Mouse (Mus musculus) erythroblast, embryonic 14.5 days (primary cell): ENCODE measurements around the gene Mfsd12. TPM values are rescaled to one million over a fixed set of nuclear protein-coding genes. Genes with fewer than 3 reads are reported as not detected.
A peak's percentile ranks its signal among the peaks of the same experiment; 100 is the strongest.

ENCODE experiments used
- H3K27me3 ChIP-seq: 2 replicates; pipeline ENCODE4 v1.6.1; 2012; ENCODE audit warnings: inconsistent platforms; ENCODE audit not compliant: control insufficient read depth
- H3K36me3 ChIP-seq: 2 replicates; pipeline ENCODE4 v1.6.1; 2012; ENCODE audit warnings: mild to moderate bottlenecking, inconsistent platforms; ENCODE audit not compliant: control insufficient read depth
- H3K4me1 ChIP-seq: 2 replicates; pipeline ENCODE4 v1.6.1; 2012; ENCODE audit warnings: inconsistent platforms; ENCODE audit not compliant: control insufficient read depth
- H3K4me3 ChIP-seq: replicated peaks from 2 replicates; pipeline ENCODE3; 2012; ENCODE audit warnings: moderate library complexity, mild to moderate bottlenecking, inconsistent platforms
- H3K9me3 ChIP-seq: 2 replicates; pipeline ENCODE4 v1.6.1; 2012; ENCODE audit warnings: low read length, inconsistent platforms, mixed read lengths; ENCODE audit not compliant: control insufficient read depth
- GATA1 ChIP-seq: IDR thresholded peaks from 2 replicates; pipeline ENCODE4 v1.6.1; 2012; ENCODE audit warnings: low read length, inconsistent platforms, mixed read lengths
- TAL1 ChIP-seq: IDR thresholded peaks from 3 replicates; pipeline ENCODE4 v1.6.1; 2012; ENCODE audit warnings: low read length, inconsistent platforms, mixed read lengths
- polyA plus RNA-seq: library from polyadenylated mRNA; stranded (reverse); fragments of >175 nt; gene quantifications from 2 replicates; pipeline ENCODE4 v1.2.3, GENCODE M21; 2012

The Mfsd12 gene
- polyA plus RNA-seq, 1 experiment: 6.7 TPM

- TF ChIP-seq GATA1 (no peak), TAL1 (no peak)
- H3K4me3 ChIP-seq: peak overlapping the region; percentile 86
- peaks cover 76% of the 10 kb centered on the region for H3K4me1 ChIP-seq
- H3K27me3 ChIP-seq: no peaks in the 10 kb centered on the region
- no peaks in the 10 kb centered on the region for H3K9me3 ChIP-seq
- peaks cover 68% of the 10 kb centered on the region for H3K36me3 ChIP-seq
These were observed 38.0 kb upstream of the Mfsd12 start for GRCm38 (mm10) chr10:81319330-81319699.

DNA sequence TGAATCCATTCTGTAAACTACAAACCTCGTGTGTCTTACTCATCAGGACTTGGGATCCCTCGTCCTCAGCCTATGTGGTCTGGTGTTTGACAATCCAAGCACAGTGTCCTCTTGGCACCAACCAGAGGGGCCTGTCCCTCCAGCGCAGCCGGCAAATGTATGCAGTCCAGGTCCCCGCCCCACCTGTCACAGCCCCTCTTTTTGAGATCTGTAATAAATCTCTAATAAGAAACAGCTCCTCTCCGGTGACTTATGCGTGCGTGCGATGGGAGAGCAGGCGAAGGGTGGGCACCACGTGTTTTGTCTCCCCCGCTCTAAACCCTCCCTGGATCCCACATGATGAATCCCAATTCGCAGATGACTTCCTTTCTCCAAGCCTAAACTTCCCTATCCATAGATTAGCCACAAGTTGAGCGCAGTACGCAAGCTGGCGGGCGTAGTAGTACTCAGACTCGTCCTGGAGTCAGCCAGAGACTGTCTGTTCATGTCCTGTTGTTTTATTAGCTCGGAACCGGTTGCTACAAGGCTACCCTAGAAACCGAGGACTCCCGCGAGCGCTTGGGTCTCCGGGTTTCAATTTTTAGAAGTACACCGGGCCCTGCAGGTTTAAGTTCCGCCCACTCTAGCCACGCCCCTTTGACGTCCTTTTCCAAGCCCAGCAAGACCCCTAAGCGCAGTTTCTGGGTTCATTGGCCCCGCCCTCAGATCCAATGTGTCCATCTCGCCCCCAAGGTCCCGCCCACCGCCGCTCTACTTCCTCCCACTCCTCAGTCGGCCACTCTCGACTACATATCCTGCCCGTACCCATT, 37.3 kb upstream of the Mfsd12 start:
- TF ChIP-seq GATA1: no peak
- H3K4me3 ChIP-seq: peak overlapping the region; percentile 86
- H3K36me3 ChIP-seq: peaks cover 68% of the 10 kb centered on the region
- H3K4me1 ChIP-seq: peaks cover 74% of the 10 kb centered on the region
- H3K9me3 ChIP-seq: no peaks in the 10 kb centered on the region
- H3K27me3 ChIP-seq: no peaks in the 10 kb centered on the region

GRCm38 (mm10) chr10:81320550-81321347, 36.5 kb upstream of the Mfsd12 start, which contains the start of gene Cactin:
Gene Cactin, plus strand, starts transcription at chr10:81321103.
- Histone ChIP-seq H3K36me3 (peaks cover 68% of the 10 kb centered on the region), H3K4me3 (peak within 1 kb of the TSS; percentile 86), H3K9me3 (no peaks in the 10 kb centered on the region), H3K27me3 (no peaks in the 10 kb centered on the region), H3K4me1 (peaks cover 74% of the 10 kb centered on the region)
- peak; percentile 43 for TF ChIP-seq GATA1
- TF ChIP-seq TAL1: no peak

DNA sequence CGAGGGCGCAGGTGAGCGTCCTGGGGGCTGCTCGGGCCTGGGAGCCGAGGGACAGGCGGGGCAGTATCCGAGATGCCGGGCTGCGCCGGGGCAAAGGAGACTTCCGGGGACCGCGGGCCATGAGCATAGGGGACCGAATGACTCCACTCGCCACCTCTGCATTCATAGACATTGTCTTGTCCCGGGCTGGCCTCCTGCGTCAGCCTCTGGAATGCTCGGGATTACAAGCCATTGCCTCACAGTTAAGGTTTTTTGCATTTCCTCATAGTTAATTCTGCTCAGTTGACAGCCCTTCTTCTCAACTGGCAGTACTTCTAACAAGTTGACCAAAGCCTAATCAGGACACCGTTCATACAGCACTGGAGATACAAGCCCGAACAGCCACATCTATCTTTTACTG, 35.9 kb upstream of the Mfsd12 start:
- H3K4me1 ChIP-seq: peaks cover 67% of the 10 kb centered on the region
- peaks cover 68% of the 10 kb centered on the region for H3K36me3 ChIP-seq
- H3K9me3 ChIP-seq: no peaks in the 10 kb centered on the region
- H3K4me3 ChIP-seq: peak overlapping the region; percentile 86
- no peak for TF ChIP-seq TAL1
- no peak for TF ChIP-seq GATA1
- H3K27me3 ChIP-seq: no peaks in the 10 kb centered on the region

- H3K36me3 ChIP-seq: peaks cover 73% of the 10 kb centered on the region
- peak overlapping the region; percentile 86 for H3K4me3 ChIP-seq
- H3K9me3 ChIP-seq: no peaks in the 10 kb centered on the region
- TF ChIP-seq TAL1: no peak
- no peak for TF ChIP-seq GATA1
- no peaks in the 10 kb centered on the region for H3K27me3 ChIP-seq
- peaks cover 63% of the 10 kb centered on the region for H3K4me1 ChIP-seq
These were observed 34.8 kb upstream of the Mfsd12 start for GRCm38 (mm10) chr10:81322444-81322843.

DNA sequence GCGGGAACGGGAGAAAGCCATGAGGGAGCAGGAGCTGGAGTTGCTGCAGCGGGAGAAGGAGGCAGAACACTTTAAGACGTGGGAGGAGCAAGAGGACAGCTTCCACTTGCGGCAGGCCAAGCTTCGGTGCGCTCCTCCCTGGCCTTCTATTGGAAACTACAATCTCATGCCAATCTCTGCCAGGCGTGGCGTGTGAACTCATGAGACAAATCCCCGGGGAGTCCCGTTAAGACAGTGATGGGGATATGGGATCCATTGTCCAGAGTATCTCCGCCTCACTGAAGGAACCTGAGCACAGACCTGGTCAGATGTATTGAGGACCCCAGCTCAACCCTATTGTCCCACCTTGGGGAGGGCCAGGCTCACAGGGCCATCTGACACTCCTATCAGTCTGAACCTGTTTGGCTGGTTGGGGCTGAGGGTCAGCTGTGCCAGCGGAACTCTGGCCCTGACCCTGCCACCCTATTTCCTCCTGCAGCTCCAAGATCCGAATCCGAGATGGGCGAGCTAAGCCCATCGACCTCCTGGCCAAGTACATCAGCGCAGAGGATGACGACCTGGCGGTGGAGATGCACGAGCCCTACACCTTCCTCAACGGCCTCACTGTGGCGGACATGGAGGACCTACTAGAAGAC, 34.0 kb upstream of the Mfsd12 start:
- H3K9me3 ChIP-seq: no peaks in the 10 kb centered on the region
- peak overlapping the region; percentile 86 for H3K4me3 ChIP-seq
- TF ChIP-seq TAL1: no peak
- no peak for TF ChIP-seq GATA1
- H3K27me3 ChIP-seq: no peaks in the 10 kb centered on the region
- peaks cover 62% of the 10 kb centered on the region for H3K4me1 ChIP-seq
- peaks cover 72% of the 10 kb centered on the region for H3K36me3 ChIP-seq

GRCm38 (mm10) chr10:81323791-81324530, 33.3 kb upstream of the Mfsd12 start:
- Histone ChIP-seq H3K27me3 (no peaks in the 10 kb centered on the region), H3K9me3 (no peaks in the 10 kb centered on the region), H3K4me3 (no peak overlapping the region), H3K36me3 (peaks cover 72% of the 10 kb centered on the region), H3K4me1 (peaks cover 62% of the 10 kb centered on the region)
- TF ChIP-seq GATA1 (no peak), TAL1 (no peak)

DNA sequence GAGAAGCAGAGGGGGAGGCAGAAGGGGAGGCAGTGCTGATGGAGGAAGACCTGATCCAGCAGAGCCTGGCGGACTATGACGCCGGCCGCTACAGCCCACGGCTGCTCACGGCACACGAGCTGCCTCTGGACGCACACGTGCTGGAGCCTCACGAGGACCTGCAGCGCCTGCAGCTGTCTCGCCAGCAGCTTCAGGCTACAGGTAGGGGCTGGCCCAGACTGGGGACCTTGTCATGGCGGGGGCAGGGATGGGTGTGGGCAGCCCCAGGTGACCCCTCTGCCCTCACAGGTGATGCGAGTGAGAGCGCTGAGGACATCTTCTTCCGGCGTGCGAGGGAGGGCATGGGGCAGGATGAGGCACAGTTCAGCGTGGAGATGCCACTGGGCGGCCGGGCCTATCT, 32.1 kb upstream of the Mfsd12 start:
- peaks cover 77% of the 10 kb centered on the region for H3K36me3 ChIP-seq
- H3K4me1 ChIP-seq: peaks cover 57% of the 10 kb centered on the region
- no peak overlapping the region for H3K4me3 ChIP-seq
- H3K27me3 ChIP-seq: no peaks in the 10 kb centered on the region; the same call in 1 of the 2 replicates
- no peaks in the 10 kb centered on the region for H3K9me3 ChIP-seq
- TF ChIP-seq GATA1 (no peak), TAL1 (no peak)
